Mouse (Mus musculus) hindbrain, embryonic 11.5 days (tissue): Measurements from ENCODE around the gene Olfr1423. TPM values are rescaled to one million over a fixed set of nuclear protein-coding genes. Genes with fewer than 3 reads are reported as not detected.

ENCODE experiments used
- ATAC-seq: fragments of 200-750 bp; cut with Nextera tagmentation; 2 replicates; pipeline ENCODE4 v1.8.0; 2017; ENCODE audit warnings: mild to moderate bottlenecking, moderate TSS enrichment, moderate library complexity; ENCODE audit not compliant: low FRiP score
- DNase-seq: peaks from one replicate; pipeline ENCODE4 v3.0.0-alpha.2; 2015; ENCODE audit warnings: low spot score
- H3K27ac ChIP-seq: fragments of 300-500 bp; sonication (generic); 2 replicates; pipeline ENCODE4 v1.5.1; 2014; ENCODE audit warnings: mild to moderate bottlenecking, low read depth, low read length
- H3K27me3 ChIP-seq: fragments of 300-500 bp; sonication (generic); 2 replicates; pipeline ENCODE4 v1.6.1; 2014; ENCODE audit warnings: mild to moderate bottlenecking, low read length, moderate library complexity, mixed read lengths; ENCODE audit not compliant: control insufficient read depth, insufficient read depth
- H3K36me3 ChIP-seq: fragments of 300-500 bp; sonication (generic); 2 replicates; pipeline ENCODE4 v1.6.1; 2014; ENCODE audit warnings: mild to moderate bottlenecking, low read length, moderate library complexity, mixed read lengths; ENCODE audit not compliant: control insufficient read depth, insufficient read depth
- H3K4me1 ChIP-seq: fragments of 300-500 bp; sonication (generic); replicated peaks from 2 replicates; pipeline ENCODE4 v1.6.1; 2014; ENCODE audit warnings: low read length, mixed read lengths; ENCODE audit not compliant: control insufficient read depth, insufficient read depth
- H3K4me2 ChIP-seq: fragments of 300-500 bp; sonication (generic); replicated peaks from 2 replicates; pipeline ENCODE4 v1.6.1; 2014; ENCODE audit warnings: mild to moderate bottlenecking, low read depth, low read length
- H3K4me3 ChIP-seq: fragments of 300-500 bp; sonication (generic); 2 replicates; pipeline ENCODE4 v1.5.1; 2014; ENCODE audit warnings: low read depth, low read length
- H3K9ac ChIP-seq: fragments of 300-500 bp; sonication (generic); 2 replicates; pipeline ENCODE4 v1.6.1; 2014; ENCODE audit warnings: low read depth, low read length
- H3K9me3 ChIP-seq: fragments of 300-500 bp; sonication (generic); 2 replicates; pipeline ENCODE4 v1.6.1; 2016; ENCODE audit warnings: low read length; ENCODE audit not compliant: control insufficient read depth
- WGBS: fragments of 180-500 bp; shearing (Covaris S2); extraction: QIAGEN DNeasy Blood & Tissue Kit; methylation state at CpG from one replicate; pipeline ENCODE4 v1.1.7; 2014; 5-methylcytosine and 5-hydroxymethylcytosine counted together
- polyA plus RNA-seq: library from polyadenylated mRNA; unstranded; fragments of >200 nt; fragmentation: Nextera tagmentation; extraction: Ambion mirVana; gene quantifications from 2 replicates; pipeline ENCODE4 v1.2.1, GENCODE M21; 2014

Gene Olfr1423
- polyA plus RNA-seq, 1 experiment from 2014 or later, result not detected

- Histone ChIP-seq H3K9ac (peak overlapping the region; percentile 85), H3K4me1 (no peaks in the 10 kb centered on the region), H3K4me3 (peak overlapping the region; percentile 63), H3K27me3 (no peaks in the 10 kb centered on the region), H3K27ac (peak overlapping the region; percentile 91), H3K36me3 (no peaks in the 10 kb centered on the region), H3K4me2 (peak overlapping the region; percentile 54), H3K9me3 (no peaks in the 10 kb centered on the region)
- peak; percentile 86 for DNase-seq
- 1% methylated on average over 24 of the region's 24 CpGs for WGBS
- ATAC-seq, result peak; percentile 6; the same call in 1 of the 2 replicates
Measured at GRCm38 (mm10) chr19:12009501-12010280, 31.4 kb downstream of the Olfr1423 start.

GRCm38 (mm10) chr19:12008410-12009380 lies 32.4 kb downstream of the Olfr1423 start:
- Histone ChIP-seq H3K9me3 (no peaks in the 10 kb centered on the region), H3K27me3 (no peaks in the 10 kb centered on the region), H3K4me3 (no peak overlapping the region), H3K9ac (no peak overlapping the region), H3K4me2 (no peak overlapping the region; the same call in 1 of the 2 replicates), H3K36me3 (no peaks in the 10 kb centered on the region), H3K4me1 (no peaks in the 10 kb centered on the region), H3K27ac (no peak overlapping the region)
- 20% methylated on average over 17 of the region's 17 CpGs for WGBS
- peak; percentile 43 for DNase-seq
- no peak for ATAC-seq

GRCm38 (mm10) chr19:12007105-12007931 lies 33.8 kb downstream of the Olfr1423 start:
- DNase-seq (peak; percentile 75), ATAC-seq (no peak)
- WGBS, result 11% methylated on average over 17 of the region's 17 CpGs
- H3K27ac ChIP-seq, result no peak overlapping the region
- H3K4me2 ChIP-seq, result peak overlapping the region; percentile 15
- no peaks in the 10 kb centered on the region for H3K36me3 ChIP-seq
- H3K4me1 ChIP-seq, result no peaks in the 10 kb centered on the region
- H3K9ac ChIP-seq, result no peak overlapping the region
- peak overlapping the region; percentile 0; the same call in 1 of the 2 replicates for H3K4me3 ChIP-seq
- H3K27me3 ChIP-seq, result no peaks in the 10 kb centered on the region
- H3K9me3 ChIP-seq, result no peaks in the 10 kb centered on the region

GRCm38 (mm10) chr19:12006361-12006947 lies 34.7 kb downstream of the Olfr1423 start:
- WGBS, result 1% methylated on average over 17 of the region's 17 CpGs
- no peak for ATAC-seq
- no peak overlapping the region for H3K27ac ChIP-seq

GRCm38 (mm10) chr19:12005376-12006360 lies 35.4 kb downstream of the Olfr1423 start:
- H3K4me3 ChIP-seq, result peak overlapping the region; percentile 57
- H3K4me1 ChIP-seq, result no peaks in the 10 kb centered on the region
- no peaks in the 10 kb centered on the region for H3K9me3 ChIP-seq
- H3K4me2 ChIP-seq, result peak overlapping the region; percentile 50
- no peaks in the 10 kb centered on the region for H3K36me3 ChIP-seq
- under 1% methylated on average over 41 of the region's 41 CpGs for WGBS
- peak overlapping the region; percentile 45; the same call in 1 of the 2 replicates for H3K27ac ChIP-seq
- H3K9ac ChIP-seq, result peak overlapping the region; percentile 44
- no peaks in the 10 kb centered on the region for H3K27me3 ChIP-seq
- ATAC-seq, result peak; percentile 82
- peak; percentile 96 for DNase-seq

More at GRCm38 (mm10) chr19:12006361-12006947, 34.7 kb downstream of the Olfr1423 start:
- peak overlapping the region; percentile 44; the same call in 1 of the 2 replicates for H3K9ac ChIP-seq
- DNase-seq, result no peak
- H3K27me3 ChIP-seq, result no peaks in the 10 kb centered on the region
- no peaks in the 10 kb centered on the region for H3K4me1 ChIP-seq
- no peaks in the 10 kb centered on the region for H3K9me3 ChIP-seq
- peak overlapping the region; percentile 50 for H3K4me2 ChIP-seq
- H3K4me3 ChIP-seq, result peak overlapping the region; percentile 57
- no peaks in the 10 kb centered on the region for H3K36me3 ChIP-seq

GRCm38 (mm10) chr19:12004216-12005008 lies 36.7 kb downstream of the Olfr1423 start:
- 65% methylated on average over 9 of the region's 9 CpGs for WGBS
- Histone ChIP-seq H3K27ac (no peak overlapping the region), H3K36me3 (no peaks in the 10 kb centered on the region), H3K9ac (no peak overlapping the region), H3K4me2 (peak overlapping the region; percentile 50; the same call in 1 of the 2 replicates), H3K9me3 (no peaks in the 10 kb centered on the region), H3K27me3 (no peaks in the 10 kb centered on the region), H3K4me3 (peak overlapping the region; percentile 57; the same call in 1 of the 2 replicates), H3K4me1 (no peaks in the 10 kb centered on the region)
- DNase-seq (peak; percentile 19), ATAC-seq (no peak)

- 92% methylated on average over 2 of the region's 2 CpGs for WGBS
- Histone ChIP-seq H3K4me1 (no peaks in the 10 kb centered on the region), H3K9ac (no peak overlapping the region), H3K27me3 (no peaks in the 10 kb centered on the region), H3K27ac (no peak overlapping the region), H3K36me3 (no peaks in the 10 kb centered on the region), H3K4me2 (no peak overlapping the region), H3K9me3 (no peaks in the 10 kb centered on the region), H3K4me3 (no peak overlapping the region)
- DNase-seq (no peak), ATAC-seq (no peak)
Measured at GRCm38 (mm10) chr19:12003568-12003967, 37.5 kb downstream of the Olfr1423 start.
